Mouse (Mus musculus): ENCODE measurements around the gene Ciita.

Ciita gene

DNA sequence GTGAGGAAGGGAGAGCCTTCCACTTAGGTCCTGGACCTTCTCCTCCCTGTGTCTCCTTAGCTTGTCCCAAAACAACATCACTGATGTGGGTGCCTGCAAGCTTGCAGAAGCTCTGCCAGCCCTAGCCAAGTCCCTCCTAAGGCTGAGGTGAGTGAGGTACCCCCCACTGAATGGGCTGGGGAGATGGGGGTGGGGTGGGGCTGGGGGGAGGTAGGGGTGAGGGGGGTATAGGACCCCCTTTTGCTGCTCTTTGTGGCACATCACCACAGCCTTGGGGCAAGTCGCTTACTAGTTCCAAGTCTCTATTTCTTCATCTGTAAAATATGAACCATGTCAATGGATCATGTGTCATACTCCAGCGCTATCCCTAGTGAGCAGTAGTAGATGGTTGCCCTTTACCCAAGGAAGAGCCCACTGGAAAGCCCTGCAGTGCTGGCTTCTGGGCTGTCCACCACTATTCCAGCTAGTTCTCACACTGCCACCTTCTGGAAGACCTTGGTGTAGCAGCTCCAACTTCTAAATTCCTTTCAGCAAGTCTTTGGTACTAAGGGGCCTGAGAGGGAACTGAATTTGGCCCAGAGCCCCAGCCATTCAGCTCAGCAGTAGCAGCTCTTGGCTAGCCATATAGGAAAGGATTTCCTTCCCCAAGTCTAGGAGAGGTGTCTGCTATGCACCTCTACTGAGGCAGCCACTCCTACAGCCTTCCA is 41.2 kb downstream of the Ciita start:
- DNase-seq (ENCODE audit: low spot score): peak; percentile 92

DNA sequence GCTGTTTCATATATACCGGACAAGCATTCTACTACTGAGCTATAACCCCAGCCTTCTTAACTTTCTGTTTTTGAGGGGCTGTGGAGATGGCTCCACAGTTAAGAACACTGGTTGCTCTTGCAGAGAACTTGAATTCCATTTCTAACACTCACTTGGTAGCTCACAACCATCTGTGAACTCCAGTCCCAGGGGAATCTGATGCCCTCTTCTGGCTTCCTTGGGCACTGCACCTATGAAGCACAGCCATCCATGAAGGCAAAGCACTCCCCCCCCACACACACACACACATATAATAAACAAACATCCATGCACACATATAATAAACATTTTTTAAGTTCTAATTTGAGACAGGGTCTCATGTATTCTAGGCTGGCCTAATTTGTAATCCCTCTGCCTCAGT is 43.0 kb downstream of the Ciita start:
- DNase-seq (ENCODE audit: low spot score): peak; percentile 78

DNA sequence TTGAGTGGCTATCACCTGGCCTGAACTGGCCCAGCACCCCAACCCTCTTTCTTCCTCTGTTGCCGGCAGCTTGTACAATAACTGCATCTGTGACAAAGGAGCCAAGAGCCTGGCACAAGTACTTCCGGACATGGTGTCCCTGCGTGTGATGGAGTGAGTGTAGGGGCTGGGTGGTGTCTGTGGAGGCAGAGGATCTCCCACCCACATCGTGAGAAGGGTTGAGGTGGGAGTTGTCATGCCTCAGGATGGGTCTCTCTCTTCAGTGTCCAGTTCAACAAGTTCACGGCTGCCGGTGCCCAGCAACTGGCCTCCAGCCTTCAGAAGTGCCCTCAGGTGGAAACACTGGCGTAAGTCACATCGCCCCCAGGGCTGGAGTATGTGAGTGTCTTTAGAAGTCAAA is 43.8 kb downstream of the Ciita start:
- DNase-seq (ENCODE audit: low spot score): no peak

DNA sequence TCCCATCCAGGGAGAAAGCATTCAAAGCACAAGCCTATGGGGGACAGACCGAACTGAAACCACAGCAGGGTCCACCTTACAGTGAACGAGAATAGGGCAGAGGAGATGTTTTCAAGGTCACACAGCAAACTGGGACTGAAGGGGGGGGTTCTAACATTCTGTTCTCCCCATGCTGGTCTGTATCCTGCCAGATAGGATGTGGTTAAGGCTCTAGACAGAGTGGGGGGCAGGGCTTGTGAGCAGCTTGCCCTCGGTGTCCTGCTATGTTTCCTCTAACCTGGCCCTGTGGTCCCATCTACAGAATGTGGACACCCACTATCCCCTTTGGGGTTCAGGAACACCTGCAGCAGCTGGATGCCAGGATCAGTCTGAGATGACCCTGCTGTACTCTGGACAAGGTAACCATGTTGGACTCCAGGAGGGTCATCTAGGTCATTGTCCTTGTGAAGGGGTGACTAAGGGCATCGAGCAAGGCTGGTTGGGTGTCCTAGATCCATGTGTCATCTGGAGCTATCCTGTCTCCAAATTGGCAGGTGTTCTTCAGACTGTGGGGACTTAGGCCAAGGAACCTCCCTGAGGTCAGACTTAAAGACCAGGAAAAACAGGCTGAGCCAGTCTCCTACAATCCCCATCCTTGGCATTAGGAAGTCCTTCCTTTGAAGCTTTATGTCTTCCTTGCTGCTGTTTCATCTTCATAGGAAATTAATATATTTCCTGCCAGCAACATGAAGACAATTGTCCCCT is 45.2 kb downstream of the Ciita start:
- DNase-seq (ENCODE audit: low spot score): no peak

DNA sequence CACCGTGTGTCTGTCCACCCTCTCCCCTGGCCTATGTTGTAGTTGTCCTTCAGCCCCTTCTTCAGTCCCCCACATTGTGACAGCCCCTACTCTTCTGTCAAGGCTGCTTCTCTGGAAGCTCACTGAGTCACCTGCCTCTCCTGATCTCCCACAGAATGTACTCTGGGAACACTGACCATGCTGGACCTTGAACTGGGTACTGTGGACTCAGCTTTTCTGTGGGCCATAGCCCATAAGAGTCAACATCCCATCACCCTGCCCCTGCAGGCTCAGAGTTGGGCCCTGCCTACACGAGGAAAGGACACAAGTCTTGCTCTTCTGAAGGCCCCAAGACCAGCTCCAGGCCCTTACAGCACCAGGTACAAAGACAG is 45.7 kb downstream of the Ciita start:
- no peak for DNase-seq (ENCODE audit: low spot score)

DNA sequence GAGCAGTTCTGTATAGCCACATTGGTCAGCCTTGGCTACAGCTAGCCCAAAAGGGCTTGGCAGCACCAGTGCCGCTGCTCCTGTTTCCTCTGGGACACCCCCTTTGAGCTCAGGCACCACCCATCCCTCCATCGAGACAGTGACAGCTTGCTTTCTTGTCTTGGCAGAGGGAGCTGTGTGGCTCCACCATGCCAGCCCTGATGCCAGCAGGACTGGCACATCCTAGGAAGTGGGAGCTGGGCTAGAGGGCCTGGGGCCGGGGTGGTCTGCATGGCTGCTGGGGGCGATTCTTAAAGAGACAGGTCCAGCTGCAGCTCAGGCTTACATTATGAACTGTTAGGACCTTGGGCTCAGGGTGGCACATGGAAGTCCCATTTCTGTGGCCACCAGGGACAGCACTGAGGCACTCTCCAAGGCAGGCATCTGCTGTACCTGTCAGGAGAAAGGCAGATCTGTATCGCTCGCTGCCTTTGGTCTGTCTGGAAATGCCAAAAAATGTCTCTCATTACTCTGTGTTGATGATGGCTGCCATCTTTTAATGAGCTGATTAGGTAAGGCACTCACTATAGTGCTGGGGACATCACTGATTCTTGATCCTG is 47.3 kb downstream of the Ciita start:
- DNase-seq (ENCODE audit: low spot score): no peak

DNA sequence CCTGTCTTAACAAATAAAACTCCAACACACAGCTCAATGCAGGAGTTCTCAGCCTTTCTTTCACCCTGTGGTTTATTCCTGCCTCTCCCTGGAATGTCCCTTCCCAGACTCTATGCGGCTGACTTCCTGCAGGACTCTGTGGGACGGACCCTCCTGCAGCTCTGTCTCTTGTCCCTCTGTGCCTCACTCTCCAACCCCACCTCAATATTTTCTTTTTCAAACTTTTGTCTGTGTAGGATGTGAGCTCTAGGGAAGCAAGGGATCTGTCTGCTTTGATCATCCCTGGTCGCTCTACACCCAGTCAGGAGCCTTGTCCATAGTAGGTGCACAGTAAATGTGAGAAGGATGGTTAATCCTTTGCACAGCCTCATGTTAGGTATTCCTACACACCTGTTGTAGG is 48.5 kb downstream of the Ciita start:
- DNase-seq (ENCODE audit: low spot score): no peak

DNA sequence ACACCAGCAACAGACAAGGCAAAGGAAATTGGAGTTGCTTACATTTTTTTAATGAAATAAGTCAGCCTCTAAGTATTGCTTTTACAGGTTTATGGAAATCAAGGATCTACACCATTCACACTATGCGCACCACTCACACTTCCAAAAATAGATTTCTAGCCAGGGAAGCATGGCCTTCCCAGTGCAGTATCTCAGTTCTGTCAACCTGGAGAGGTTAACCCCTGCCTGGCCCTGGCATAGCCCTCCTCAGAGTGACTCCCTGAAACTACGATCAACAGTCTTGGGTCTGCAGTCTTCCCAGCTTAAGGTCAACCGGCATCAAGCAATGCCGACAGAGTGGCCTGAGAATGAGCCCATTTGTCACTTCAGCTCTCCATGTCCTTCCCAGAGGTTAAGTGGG is 50.3 kb downstream of the Ciita start:
- DNase-seq (ENCODE audit: low spot score): no peak

DNA sequence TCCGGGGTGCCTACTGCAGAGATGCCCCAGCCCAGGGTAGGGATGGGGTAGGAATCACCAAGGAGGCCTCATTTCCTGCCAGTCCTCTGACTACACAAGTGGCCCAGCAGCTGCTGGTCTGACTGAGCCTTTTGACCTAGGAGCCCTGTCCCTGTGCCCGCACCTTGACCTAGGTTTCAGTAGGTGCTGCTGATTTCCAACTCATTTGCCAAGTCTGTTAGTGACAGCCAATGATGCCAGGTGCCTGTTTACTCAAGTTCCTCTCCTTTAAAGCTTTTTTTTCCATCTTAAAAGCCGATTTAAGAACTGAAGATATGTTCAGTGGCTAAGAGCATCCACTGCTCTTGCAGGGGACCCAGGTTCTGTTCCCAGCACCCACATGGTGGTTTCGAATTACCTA is 53.9 kb downstream of the Ciita start:
- DNase-seq (ENCODE audit: low spot score): no peak

DNA sequence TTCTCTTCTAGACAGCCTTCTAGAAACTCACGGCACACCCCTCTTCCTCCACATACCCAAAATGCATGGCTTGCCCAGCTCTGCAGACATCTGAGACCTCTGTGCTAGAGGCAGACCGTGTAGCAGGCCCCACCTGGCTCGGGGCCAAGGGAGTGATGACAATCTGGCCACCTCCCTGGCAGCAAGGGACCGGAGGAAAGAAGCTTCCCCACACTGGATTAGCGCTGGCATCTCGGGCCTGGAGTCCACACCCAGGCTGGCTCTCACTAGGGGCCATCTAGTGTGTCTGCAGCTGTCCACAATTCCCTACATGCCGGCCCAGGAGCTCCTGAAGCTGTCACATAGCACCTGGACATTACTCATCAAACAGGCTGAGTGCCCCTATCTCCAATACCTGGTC is 54.7 kb downstream of the Ciita start:
- no peak for DNase-seq (ENCODE audit: low spot score)

DNA sequence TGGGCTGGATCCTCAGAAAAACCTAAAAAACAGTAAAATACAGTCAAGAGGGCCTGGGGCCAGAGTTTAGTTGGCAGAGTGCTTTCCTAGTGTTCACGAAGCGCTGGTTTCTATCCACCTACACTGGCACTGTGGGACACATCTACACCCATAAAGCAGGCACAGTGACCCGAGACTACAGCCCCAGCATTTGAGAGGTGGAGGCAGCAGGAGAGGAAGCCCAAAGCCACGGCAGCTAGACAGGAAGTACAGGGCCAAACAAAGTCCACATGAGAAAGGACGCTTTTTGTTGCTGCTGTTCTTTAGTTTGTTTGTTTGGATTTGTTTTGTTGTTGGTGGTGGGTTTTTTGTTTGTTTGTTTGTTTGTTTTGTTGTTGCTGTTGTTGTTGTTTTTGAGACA is 56.5 kb downstream of the Ciita start:
- DNase-seq (ENCODE audit: low spot score): no peak

DNA sequence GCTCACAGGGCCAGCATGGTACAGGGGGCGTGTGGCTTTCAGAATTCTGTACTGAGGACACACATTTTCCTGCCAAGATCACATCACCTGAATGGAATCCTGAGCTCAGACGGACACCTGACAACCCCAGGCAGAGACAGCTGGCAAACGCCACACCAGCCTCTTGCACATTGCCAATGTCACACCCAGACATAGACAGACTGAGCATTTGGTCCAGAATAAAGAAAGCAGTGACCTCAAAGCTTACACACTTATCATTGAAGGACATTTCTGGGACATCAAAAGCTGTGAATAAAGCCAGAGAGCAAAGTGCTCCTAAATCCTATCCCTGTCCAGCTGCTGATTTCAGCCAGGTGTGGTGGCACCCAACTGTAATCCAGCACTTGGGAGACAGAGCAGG is 57.1 kb downstream of the Ciita start:
- DNase-seq (ENCODE audit: low spot score): no peak

DNA sequence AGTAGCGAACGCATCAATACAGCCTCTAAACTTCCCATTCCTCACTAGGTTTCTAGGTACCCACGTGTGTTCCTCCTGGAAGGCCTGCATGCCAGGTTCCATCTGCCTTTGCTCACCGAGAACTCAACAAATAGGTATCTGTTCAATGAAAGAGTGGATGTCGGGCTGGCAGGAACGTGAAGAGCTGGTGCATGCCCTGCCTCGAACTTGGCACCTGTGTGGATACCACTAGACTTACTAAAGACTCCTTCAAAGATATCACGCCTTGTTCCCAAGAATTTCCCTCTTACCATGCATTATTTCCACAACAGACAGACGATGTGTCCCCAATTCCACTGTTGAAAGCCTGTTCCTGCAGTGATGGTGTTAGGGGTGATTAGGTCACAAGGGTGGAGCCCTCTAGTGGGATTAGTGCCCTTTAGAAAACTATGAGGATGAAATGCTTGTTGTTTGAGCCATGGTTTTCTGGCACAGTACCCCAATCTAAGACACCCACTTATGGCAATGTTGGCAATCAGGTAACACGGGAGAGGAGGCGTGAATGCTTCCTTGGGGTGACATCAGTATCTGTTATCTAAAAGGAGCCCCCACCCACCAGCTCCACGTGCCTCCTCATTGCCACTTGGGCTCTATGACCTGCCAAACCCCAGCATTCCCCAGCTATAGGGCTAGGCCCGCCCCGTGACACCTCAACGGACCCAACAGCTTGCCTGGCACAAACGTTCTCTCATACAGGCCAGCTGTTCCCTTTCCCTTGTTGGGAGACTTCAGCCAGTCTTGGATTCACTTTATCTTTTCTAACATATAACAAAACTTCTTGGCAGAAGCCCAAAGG is 61.1 kb downstream of the Ciita start:
- DNase-seq (ENCODE audit: low spot score): no peak

DNA sequence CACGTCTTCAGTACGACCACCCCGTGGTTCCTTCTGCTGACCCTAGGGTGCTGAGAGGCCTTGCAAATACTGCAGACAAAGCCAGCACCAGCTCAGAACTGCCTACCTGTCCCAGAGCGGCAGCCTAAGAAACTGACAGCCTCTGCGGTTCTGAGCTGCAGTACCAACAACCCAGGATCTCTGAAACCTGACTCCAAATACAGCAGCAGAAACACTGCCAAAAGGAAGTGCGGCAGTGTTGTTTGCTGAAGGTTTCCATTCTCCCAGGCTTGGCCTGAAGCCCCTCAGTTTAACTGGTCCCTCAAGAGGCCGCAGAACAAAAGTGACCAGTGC is 61.7 kb downstream of the Ciita start:
- DNase-seq (ENCODE audit: low spot score): peak; percentile 11

DNA sequence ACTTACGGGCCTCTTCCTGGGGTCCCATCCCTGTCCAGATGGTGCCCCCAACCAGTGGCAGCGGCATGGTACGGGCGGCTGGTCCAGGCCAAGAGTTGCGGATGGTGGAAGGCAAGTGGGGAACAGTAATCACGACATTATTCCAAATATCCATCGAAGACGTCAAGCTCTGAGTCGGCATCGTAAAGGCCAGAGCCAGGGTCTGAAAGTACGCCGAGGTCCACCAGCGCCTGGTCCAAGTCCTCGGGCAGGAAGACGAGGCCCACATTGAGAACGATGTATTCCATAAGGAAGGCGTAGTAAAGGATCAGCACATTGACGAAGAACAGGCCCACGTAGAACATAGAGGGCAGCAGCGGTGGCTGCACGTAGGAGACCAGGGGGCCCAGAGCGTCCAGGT is 62.4 kb downstream of the Ciita start:
- DNase-seq (ENCODE audit: low spot score): peak; percentile 40

DNA sequence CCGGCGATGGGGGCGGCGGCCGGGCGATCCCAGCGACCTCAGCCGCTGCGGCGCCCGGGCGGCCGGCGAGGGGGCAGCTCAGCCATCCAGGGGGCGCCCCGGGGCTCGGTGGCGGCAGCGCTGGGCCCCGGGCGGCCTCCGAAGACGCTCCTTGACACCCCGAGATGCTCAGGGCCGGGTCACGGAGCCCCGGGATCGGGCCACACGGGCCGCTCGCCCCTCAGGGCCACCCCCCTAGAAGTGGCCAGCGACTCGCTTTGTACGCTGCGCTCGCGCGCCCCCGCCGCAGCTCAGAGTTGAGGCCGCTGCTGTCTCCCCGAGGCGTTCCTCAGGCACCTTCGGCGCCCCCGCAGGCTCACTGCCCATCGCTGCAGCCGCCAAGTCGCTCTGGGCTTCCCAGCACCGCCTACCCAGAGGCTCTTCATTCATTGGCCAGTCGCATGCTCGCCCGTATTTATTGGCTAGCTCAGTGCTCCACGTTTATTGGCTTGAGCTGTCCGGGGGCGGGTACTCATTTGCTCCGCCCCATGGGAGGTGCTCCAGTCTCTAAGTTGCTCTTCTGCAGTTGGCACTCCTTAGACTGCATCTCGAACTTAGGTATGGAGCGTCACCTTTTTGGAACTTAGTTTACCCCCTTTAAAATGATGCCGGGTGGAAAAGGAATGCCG is 63.0 kb downstream of the Ciita start, which contains the start of gene Dexi:
Dexi (minus strand) TSS at position 357 of the 668 bp plus-strand sequence.
- peak; percentile 99 for DNase-seq (ENCODE audit: low spot score)

DNA sequence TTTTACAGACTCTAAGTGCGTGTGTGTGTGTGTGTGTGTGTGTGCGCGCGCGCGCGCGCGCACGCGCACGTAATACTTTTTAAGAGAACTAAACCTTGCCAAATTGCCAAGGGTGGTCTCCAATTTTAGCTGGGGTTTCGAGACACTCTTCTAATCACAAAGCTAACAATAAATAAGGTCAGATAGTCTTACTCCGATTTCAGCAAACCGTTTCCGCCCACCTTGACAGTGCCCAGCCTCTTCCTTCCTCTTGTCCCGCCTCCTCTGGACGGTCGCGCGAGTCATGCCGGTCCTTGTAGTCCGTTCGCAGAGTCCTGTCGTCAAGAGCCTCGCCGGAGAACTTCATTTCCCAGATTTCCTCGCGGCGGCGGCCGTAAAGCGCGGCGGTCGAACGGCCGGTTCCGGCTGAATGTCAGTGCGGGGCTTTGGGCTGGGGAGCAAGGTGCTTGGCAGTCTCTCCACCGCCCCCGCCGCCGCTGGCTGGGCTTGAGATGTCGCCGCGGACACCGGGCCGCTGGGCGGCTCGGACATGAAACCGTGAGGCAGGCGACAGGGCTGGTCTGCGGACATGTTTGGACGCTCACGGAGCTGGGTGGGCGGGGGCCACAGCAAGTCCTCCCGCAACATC is 65.2 kb downstream of the Ciita start, which contains the start of gene Clec16a:
Clec16a (plus strand) TSS at position 345 of the 628 bp plus-strand sequence.
- peak; percentile 97 for DNase-seq (ENCODE audit: low spot score)

DNA sequence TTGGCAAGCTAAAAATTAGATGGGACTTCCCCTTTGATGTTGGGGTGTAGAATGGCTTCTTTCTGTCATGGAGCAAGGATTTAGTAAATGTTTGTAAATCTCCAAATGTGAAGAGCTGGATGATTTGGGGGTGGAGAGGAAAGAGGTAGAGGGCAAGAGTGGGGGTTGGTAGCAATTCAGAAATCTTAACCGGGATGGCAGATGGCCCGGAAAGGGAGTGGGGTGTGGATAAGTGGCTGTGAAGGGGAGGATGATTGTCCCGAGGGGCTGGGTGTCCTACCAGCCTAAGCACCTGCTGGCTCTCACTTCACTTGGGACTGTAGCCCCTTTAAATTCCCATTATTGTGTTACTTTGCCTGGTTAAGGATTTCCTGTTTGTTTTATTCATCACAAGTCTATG is 67.0 kb downstream of the Ciita start:
- no peak for DNase-seq (ENCODE audit: low spot score)

DNA sequence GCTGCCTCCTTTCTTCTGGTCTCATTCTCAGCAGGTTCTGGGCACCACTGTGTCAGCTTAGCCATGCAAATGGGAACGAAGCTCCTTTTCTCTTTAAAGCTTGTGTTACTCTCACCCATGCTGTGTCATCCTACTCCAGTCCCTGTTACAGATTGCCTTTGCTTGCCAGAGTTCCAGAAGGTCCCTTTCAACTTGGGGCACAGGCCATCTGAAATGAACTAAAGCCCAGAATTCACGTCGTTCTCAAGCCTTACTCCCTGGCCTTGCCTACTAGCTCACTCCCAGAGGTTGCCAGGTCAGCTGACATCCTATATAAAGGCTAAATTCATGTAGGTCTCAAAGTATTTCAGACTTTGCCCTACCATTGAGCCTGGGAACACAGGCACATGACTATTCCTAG is 69.1 kb downstream of the Ciita start:
- DNase-seq (ENCODE audit: low spot score): no peak

DNA sequence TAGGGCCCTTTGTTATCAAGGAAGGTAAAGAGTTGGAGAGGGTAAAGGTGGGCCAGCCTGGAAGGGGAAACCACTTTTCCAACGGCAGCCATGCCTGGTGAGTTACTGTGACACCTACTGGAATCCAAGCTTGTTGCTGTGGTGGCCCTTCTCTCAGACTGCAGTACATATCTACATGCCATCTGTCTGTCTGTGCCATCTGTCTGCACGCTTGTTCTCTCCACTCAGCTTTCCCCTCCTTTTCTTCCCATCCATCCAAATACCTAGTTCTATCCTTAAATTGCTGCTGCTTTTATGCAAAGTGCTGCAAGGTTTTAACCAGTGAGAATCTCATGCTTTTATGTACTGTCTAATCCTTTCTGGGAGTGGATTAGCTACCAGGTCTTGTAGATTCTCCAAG is 69.7 kb downstream of the Ciita start:
- DNase-seq (ENCODE audit: low spot score): no peak

DNA sequence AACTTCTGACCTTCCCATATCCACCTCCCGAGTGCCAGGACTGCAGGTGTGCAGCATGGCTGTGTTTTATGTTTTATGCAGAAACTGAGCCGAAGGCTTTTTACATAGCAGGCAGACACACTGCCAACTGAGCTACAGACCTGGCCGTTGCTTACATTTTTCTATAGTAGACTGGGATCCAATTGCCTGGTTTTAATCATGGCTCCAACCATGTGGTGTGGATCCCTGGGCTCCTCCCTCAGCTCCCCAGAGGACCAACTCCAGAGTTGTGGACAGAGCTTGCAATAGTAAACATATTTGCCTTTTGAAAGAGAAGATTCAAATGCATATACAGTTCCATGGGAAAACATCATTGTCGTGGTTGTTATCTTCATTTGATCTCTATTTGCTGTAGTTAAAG is 71.7 kb downstream of the Ciita start:
- no peak for DNase-seq (ENCODE audit: low spot score)

DNA sequence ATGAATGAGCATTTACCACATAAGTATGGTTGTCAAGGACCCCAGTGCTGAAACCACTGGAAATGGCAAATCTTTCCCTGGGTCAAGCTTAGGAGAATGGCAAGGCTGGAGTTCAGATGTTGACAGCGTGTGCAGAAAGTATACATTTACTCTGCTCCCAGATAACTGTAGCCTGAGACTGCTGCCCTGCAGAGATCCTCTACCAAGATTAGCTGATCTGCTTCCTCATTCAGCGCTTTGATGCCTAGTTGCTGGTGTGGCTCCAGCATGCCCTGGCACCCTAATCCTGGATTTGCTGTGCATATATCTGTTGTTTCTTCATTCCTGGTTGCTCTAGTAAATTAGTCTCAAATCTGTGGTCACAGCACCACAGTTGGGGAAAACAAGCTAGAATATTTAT is 74.0 kb downstream of the Ciita start:
- DNase-seq (ENCODE audit: low spot score): no peak
